Mouse (Mus musculus) mature B cell (primary cell): ENCODE measurements around the gene Oxnad1.
"Not testable (repeated sequence)": the region's sequence is repeated elsewhere in the genome, so short reads cannot be mapped to it uniquely, and the experiment has no call there.

Source experiments
- in situ Hi-C: fragments of 300-500 bp; cut with MboI; formaldehyde crosslinking; loops from 2 replicates; pipeline ENCODE4 v1.14.3; 2019

Gene Oxnad1

GRCm38 (mm10) chr14:32087584-32088248 lies 2.5 kb downstream of the Oxnad1 start:
- in situ Hi-C loops, result not testable (repeated sequence)

GRCm38 (mm10) chr14:32091124-32091523 lies 6.0 kb downstream of the Oxnad1 start:
- in situ Hi-C loops, result no loop called here

- in situ Hi-C loops, result no loop called here
Measured at GRCm38 (mm10) chr14:32091704-32092103, 6.5 kb downstream of the Oxnad1 start.

GRCm38 (mm10) chr14:32093018-32093417 lies 7.8 kb downstream of the Oxnad1 start:
- in situ Hi-C loops, result no loop called here

- in situ Hi-C loops, result no loop called here
Measured at GRCm38 (mm10) chr14:32093500-32094117, 8.4 kb downstream of the Oxnad1 start.

- in situ Hi-C loops, result no loop called here
Measured at GRCm38 (mm10) chr14:32095646-32096045, 10.5 kb downstream of the Oxnad1 start.

- in situ Hi-C loops, result no loop called here
Measured at GRCm38 (mm10) chr14:32096740-32097139, 11.6 kb downstream of the Oxnad1 start.

- in situ Hi-C loops, result no loop called here
Measured at GRCm38 (mm10) chr14:32097691-32098090, 12.5 kb downstream of the Oxnad1 start.

GRCm38 (mm10) chr14:32098951-32099350 lies 13.8 kb downstream of the Oxnad1 start:
- in situ Hi-C loops, result no loop called here

- in situ Hi-C loops, result no loop called here
Measured at GRCm38 (mm10) chr14:32103556-32103955, 18.4 kb downstream of the Oxnad1 start.

- in situ Hi-C loops, result no loop called here
Measured at GRCm38 (mm10) chr14:32105663-32106062, 20.5 kb downstream of the Oxnad1 start.

- in situ Hi-C loops, result no loop called here
Measured at GRCm38 (mm10) chr14:32106911-32107310, 21.7 kb downstream of the Oxnad1 start.

GRCm38 (mm10) chr14:32112124-32112523 lies 26.9 kb downstream of the Oxnad1 start:
- in situ Hi-C loops, result not testable (repeated sequence)

GRCm38 (mm10) chr14:32120940-32121919 lies 36.1 kb downstream of the Oxnad1 start:
- in situ Hi-C loops, result no loop called here

- in situ Hi-C loops, result no loop called here
Measured at GRCm38 (mm10) chr14:32121920-32122315, 36.7 kb downstream of the Oxnad1 start.

- in situ Hi-C loops, result no loop called here
Measured at GRCm38 (mm10) chr14:32124261-32124660, 39.1 kb downstream of the Oxnad1 start.

- in situ Hi-C loops, result not testable (repeated sequence)
Measured at GRCm38 (mm10) chr14:32125256-32125655, 40.1 kb downstream of the Oxnad1 start.

- in situ Hi-C loops, result no loop called here
Measured at GRCm38 (mm10) chr14:32128409-32128808, 43.2 kb downstream of the Oxnad1 start.

- in situ Hi-C loops, result no loop called here
Measured at GRCm38 (mm10) chr14:32131836-32132235, 46.7 kb downstream of the Oxnad1 start.

GRCm38 (mm10) chr14:32134293-32134692 lies 49.1 kb downstream of the Oxnad1 start:
- in situ Hi-C loops, result no loop called here

GRCm38 (mm10) chr14:32136467-32136866 lies 51.3 kb downstream of the Oxnad1 start:
- in situ Hi-C loops, result not testable (repeated sequence)

GRCm38 (mm10) chr14:32140359-32140965 lies 55.3 kb downstream of the Oxnad1 start:
- in situ Hi-C loops, result no loop called here
